Mouse (Mus musculus) heart, adult 2 months (tissue): ENCODE measurements around the gene Kat8.

Experiments
- CTCF ChIP-seq: fragments of 200-600 bp; IDR thresholded peaks from 2 replicates; pipeline ENCODE4 v1.8.1; 2022; ENCODE audit warnings: antibody characterized with exemption, mild to moderate bottlenecking, moderate library complexity
- POLR2A ChIP-seq: fragments of 200-500 bp; IDR thresholded peaks from 2 replicates; pipeline ENCODE4 v1.6.1; 2011; ENCODE audit warnings: mild to moderate bottlenecking, low read depth, low read length, control low read depth; ENCODE audit not compliant: insufficient read depth

GRCm38 (mm10) chr7:127936216-127936884, 24.0 kb downstream of the Kat8 start:
- no peak for TF ChIP-seq CTCF
- TF ChIP-seq POLR2A, result no peak
